In genomic region chr11:120775774-120776469, GRCm38 (mm10) we compare ENCODE assay signal across 8 mouse cellular contexts. TPM values are rescaled to one million over a fixed set of nuclear protein-coding genes. Genes with fewer than 3 reads are reported as not detected.
DNase-seq lines count a peak whose midpoint lies in the region; ATAC-seq and TF ChIP-seq lines count a peak whose summit lies in the region.

No protein-coding gene starts in this region.

- H3K9ac ChIP-seq in hindbrain, embryonic 11.5 days (ENCODE audit: low read depth, low read length): no peak overlapping the region
- H3K9ac ChIP-seq in lung, postnatal 0 days (replicated peaks; ENCODE audit: low read depth): no peak overlapping the region

- no peak overlapping the region for H3K4me3 ChIP-seq in hindbrain, embryonic 11.5 days (ENCODE audit: low read depth, low read length)
- H3K4me3 ChIP-seq in lung, postnatal 0 days (ENCODE audit: low read depth, low read length): no peak overlapping the region

- ATAC-seq in hindbrain, embryonic 11.5 days (ENCODE audit: low FRiP score): peak; percentile 79
- peak; percentile 94 for ATAC-seq in lung, postnatal 0 days

- no peak overlapping the region for H3K4me2 ChIP-seq in hindbrain, embryonic 11.5 days (replicated peaks; ENCODE audit: low read depth, low read length)
- H3K4me2 ChIP-seq in lung, postnatal 0 days (replicated peaks; ENCODE audit: low read depth, low read length): no peak overlapping the region

- no peak overlapping the region for H3K27ac ChIP-seq in hindbrain, embryonic 11.5 days (ENCODE audit: low read depth, low read length)
- H3K27ac ChIP-seq in lung, postnatal 0 days (ENCODE audit: low read length): no peak overlapping the region

- peak; percentile 100 for TF ChIP-seq CTCF in lung, postnatal 0 days (IDR thresholded peaks at IDR 0.05)

- H3K27me3 ChIP-seq in hindbrain, embryonic 11.5 days (ENCODE audit: control insufficient read depth, insufficient read depth, low read length): no peaks in the 10 kb centered on the region
- no peaks in the 10 kb centered on the region for H3K27me3 ChIP-seq in lung, postnatal 0 days (replicated peaks; ENCODE audit: insufficient read depth, low read length)

- no peak; the same call in 1 of the 2 replicates for TF ChIP-seq EP300 in lung, postnatal 0 days (IDR thresholded peaks at IDR 0.05)

- H3K36me3 ChIP-seq in hindbrain, embryonic 11.5 days (ENCODE audit: control insufficient read depth, insufficient read depth, low read length): no peaks in the 10 kb centered on the region
- no peaks in the 10 kb centered on the region for H3K36me3 ChIP-seq in lung, postnatal 0 days (ENCODE audit: insufficient read depth, low read length)

- DNase-seq in MN1 (ENCODE audit: low spot score): peak; percentile 93
- peak; percentile 95 for DNase-seq in cerebellum, adult 9-10 months
- peak; percentile 78 to 99 for DNase-seq in frontal cortex, adult 2 months (ENCODE audit: extremely low spot score in 1 of 2, low spot score in 1 of 2)
- peak; percentile 97 for DNase-seq in hindbrain, embryonic 11.5 days (ENCODE audit: low spot score)
- DNase-seq in layer of hippocampus, adult 9-11 months: peak; percentile 84
- DNase-seq in lung, postnatal 0 days (ENCODE audit: low spot score): peak; percentile 96
- peak; percentile 98 for DNase-seq in ovary, postnatal 14 days (ENCODE audit: low spot score)
- peak; percentile 88 to 98 for DNase-seq in thymus, postnatal 10 days (ENCODE audit: low spot score in 2 of 2)

- H3K4me1 ChIP-seq in hindbrain, embryonic 11.5 days (replicated peaks; ENCODE audit: control insufficient read depth, insufficient read depth, low read length): no peaks in the 10 kb centered on the region
- no peaks in the 10 kb centered on the region for H3K4me1 ChIP-seq in lung, postnatal 0 days (ENCODE audit: insufficient read depth, low read depth, low read length)

- WGBS in hindbrain, embryonic 11.5 days: 28% methylated on average over 15 of the region's 15 CpGs
- WGBS in lung, postnatal 0 days: 24% methylated on average over 15 of the region's 15 CpGs

- H3K9me3 ChIP-seq in hindbrain, embryonic 11.5 days (ENCODE audit: control insufficient read depth, low read length): no peaks in the 10 kb centered on the region
- H3K9me3 ChIP-seq in lung, postnatal 0 days (ENCODE audit: low read length): no peaks in the 10 kb centered on the region

RNA-seq across cellular contexts. Expression of gene Rfng, which starts 8.1 kb away (rescaled TPM):
- 88.6 and 97.4 TPM in 2 replicates for polyA plus RNA-seq in frontal cortex, adult 2 months (2012; rRNA removed)
- 28.8 and 29.4 TPM in 2 replicates for polyA plus RNA-seq in hindbrain, embryonic 11.5 days (2014; fragmentation: Nextera tagmentation; extraction: Ambion mirVana)
- polyA plus RNA-seq in lung, postnatal 0 days (2015; fragmentation: Nextera tagmentation; extraction: Ambion mirVana): 22.5 and 26.4 TPM in 2 replicates

RNA-seq across cellular contexts. Expression of gene Gps1, which starts 8.2 kb away (rescaled TPM):
- polyA plus RNA-seq in frontal cortex, adult 2 months (2012; rRNA removed): 222 and 229 TPM in 2 replicates
- 264 and 272 TPM in 2 replicates for polyA plus RNA-seq in hindbrain, embryonic 11.5 days (2014; fragmentation: Nextera tagmentation; extraction: Ambion mirVana)
- polyA plus RNA-seq in lung, postnatal 0 days (2015; fragmentation: Nextera tagmentation; extraction: Ambion mirVana): 121 and 131 TPM in 2 replicates

RNA-seq across cellular contexts. Expression of gene Hmga1b, which starts 13.3 kb away (rescaled TPM):
- 1.3 and 2.2 TPM in 2 replicates for polyA plus RNA-seq in frontal cortex, adult 2 months (2012; rRNA removed)
- polyA plus RNA-seq in hindbrain, embryonic 11.5 days (2014; fragmentation: Nextera tagmentation; extraction: Ambion mirVana): 5.6 and 7.0 TPM in 2 replicates
- 2.0 and 3.7 TPM in 2 replicates for polyA plus RNA-seq in lung, postnatal 0 days (2015; fragmentation: Nextera tagmentation; extraction: Ambion mirVana)

RNA-seq across cellular contexts. Expression of gene Dus1l, which starts 20.3 kb away (rescaled TPM):
- 45.1 and 45.7 TPM in 2 replicates for polyA plus RNA-seq in frontal cortex, adult 2 months (2012; rRNA removed)
- polyA plus RNA-seq in hindbrain, embryonic 11.5 days (2014; fragmentation: Nextera tagmentation; extraction: Ambion mirVana): 70.9 and 71.3 TPM in 2 replicates
- 40.5 and 43.1 TPM in 2 replicates for polyA plus RNA-seq in lung, postnatal 0 days (2015; fragmentation: Nextera tagmentation; extraction: Ambion mirVana)

RNA-seq across cellular contexts. Expression of gene Cbr2, which starts 44.0 kb away (rescaled TPM):
- 5.0 and 17.1 TPM in 2 replicates for polyA plus RNA-seq in frontal cortex, adult 2 months (2012; rRNA removed)
- polyA plus RNA-seq in hindbrain, embryonic 11.5 days (2014; fragmentation: Nextera tagmentation; extraction: Ambion mirVana): 0.82 and 1.6 TPM in 2 replicates
- polyA plus RNA-seq in lung, postnatal 0 days (2015; fragmentation: Nextera tagmentation; extraction: Ambion mirVana): 4,475 and 4,528 TPM in 2 replicates
